Mouse (Mus musculus) liver, embryonic 13.5 days (tissue): ENCODE data around the gene Ctnna2. TPM values are rescaled to one million over a fixed set of nuclear protein-coding genes. Genes with fewer than 3 reads are reported as not detected.

Source experiments
- ATAC-seq: fragments of 200-750 bp; cut with Nextera tagmentation; 2 replicates; pipeline ENCODE4 v1.8.0; 2017; ENCODE audit warnings: low read depth, mild to moderate bottlenecking, moderate number of reproducible peaks, moderate library complexity
- DNase-seq: peaks from one replicate; pipeline ENCODE4 v3.0.0; 2022
- H3K27ac ChIP-seq: fragments of 300-500 bp; sonication (generic); 2 replicates; pipeline ENCODE4 v1.5.1; 2015; ENCODE audit warnings: moderate library complexity, mild to moderate bottlenecking, inconsistent platforms
- H3K27me3 ChIP-seq: fragments of 300-500 bp; sonication (generic); 2 replicates; pipeline ENCODE4 v1.6.1; 2015; ENCODE audit warnings: mild to moderate bottlenecking, inconsistent platforms
- H3K36me3 ChIP-seq: fragments of 300-500 bp; sonication (generic); 2 replicates; pipeline ENCODE4 v1.6.1; 2015; ENCODE audit warnings: mild to moderate bottlenecking, inconsistent platforms
- H3K4me1 ChIP-seq: fragments of 300-500 bp; sonication (generic); replicated peaks from 2 replicates; pipeline ENCODE4 v1.6.1; 2015; ENCODE audit warnings: inconsistent platforms
- H3K4me2 ChIP-seq: fragments of 300-500 bp; sonication (generic); 2 replicates; pipeline ENCODE4 v1.6.1; 2015; ENCODE audit warnings: inconsistent platforms, mild to moderate bottlenecking, moderate library complexity
- H3K4me3 ChIP-seq: fragments of 300-500 bp; sonication (generic); replicated peaks from 2 replicates; pipeline ENCODE4 v1.5.1; 2015; ENCODE audit warnings: mild to moderate bottlenecking, inconsistent platforms
- H3K9ac ChIP-seq: fragments of 300-500 bp; sonication (generic); 2 replicates; pipeline ENCODE4 v1.6.1; 2015; ENCODE audit warnings: mild to moderate bottlenecking, inconsistent platforms
- H3K9me3 ChIP-seq: fragments of 300-500 bp; sonication (generic); replicated peaks from 2 replicates; pipeline ENCODE4 v1.6.1; 2016; ENCODE audit warnings: inconsistent platforms
- WGBS: fragments of 180-500 bp; shearing (Covaris S2); methylation state at CpG from one replicate; pipeline ENCODE4 v1.1.7; 2015; ENCODE audit not compliant: insufficient replicate concordance; 5-methylcytosine and 5-hydroxymethylcytosine counted together
- polyA plus RNA-seq: library from polyadenylated mRNA; unstranded; fragments of >200 nt; fragmentation: Nextera tagmentation; extraction: Ambion mirVana; gene quantifications from 2 replicates; pipeline ENCODE4 v1.2.1, GENCODE M21; 2015

The Ctnna2 gene
- polyA plus RNA-seq, 1 experiment from 2014 or later, result 0.30 TPM

- H3K4me3 ChIP-seq, result no peak overlapping the region
- H3K36me3 ChIP-seq, result no peaks in the 10 kb centered on the region
- H3K4me1 ChIP-seq, result no peaks in the 10 kb centered on the region
- H3K27me3 ChIP-seq, result no peaks in the 10 kb centered on the region
- no peaks in the 10 kb centered on the region for H3K9me3 ChIP-seq
- ATAC-seq (no peak), DNase-seq (no peak)
- H3K9ac ChIP-seq, result no peak overlapping the region
- no peak overlapping the region for H3K27ac ChIP-seq
- H3K4me2 ChIP-seq, result no peak overlapping the region
- 32% methylated on average over 3 of the region's 3 CpGs for WGBS
Measured at GRCm38 (mm10) chr6:77577585-77577984, 401.9 kb downstream of the Ctnna2 start.

GRCm38 (mm10) chr6:77572614-77573013, 406.9 kb downstream of the Ctnna2 start:
- no peak overlapping the region for H3K9ac ChIP-seq
- no peaks in the 10 kb centered on the region for H3K9me3 ChIP-seq
- 49% methylated on average over 3 of the region's 3 CpGs for WGBS
- no peak overlapping the region for H3K4me3 ChIP-seq
- H3K27ac ChIP-seq, result no peak overlapping the region
- no peaks in the 10 kb centered on the region for H3K27me3 ChIP-seq
- DNase-seq (no peak), ATAC-seq (no peak)
- no peak overlapping the region for H3K4me2 ChIP-seq
- no peaks in the 10 kb centered on the region for H3K4me1 ChIP-seq
- no peaks in the 10 kb centered on the region for H3K36me3 ChIP-seq

DNA sequence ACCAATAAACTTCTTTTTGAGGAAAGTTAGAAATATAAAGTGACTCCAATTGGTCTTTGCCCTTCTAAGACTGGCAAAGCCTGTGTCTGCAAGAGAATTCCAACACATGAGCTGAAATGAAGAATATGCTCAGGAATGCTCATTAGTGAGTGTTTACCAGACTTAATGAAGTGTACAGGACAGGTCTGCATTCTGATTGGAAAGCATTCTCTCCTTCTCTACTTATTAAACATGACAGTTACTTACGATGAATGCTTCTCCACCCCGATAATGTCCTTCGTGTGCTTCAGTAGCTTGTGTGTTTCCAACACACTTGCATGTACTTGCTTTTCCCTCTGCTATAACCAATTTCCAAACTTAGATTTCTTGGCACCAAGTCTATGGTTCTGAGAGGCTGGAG, 409.6 kb downstream of the Ctnna2 start:
- Histone ChIP-seq H3K4me2 (no peak overlapping the region), H3K4me1 (no peaks in the 10 kb centered on the region), H3K36me3 (no peaks in the 10 kb centered on the region), H3K9me3 (no peaks in the 10 kb centered on the region), H3K27ac (no peak overlapping the region), H3K9ac (no peak overlapping the region), H3K27me3 (no peaks in the 10 kb centered on the region), H3K4me3 (no peak overlapping the region)
- 72% methylated on average over 3 of the region's 3 CpGs for WGBS
- DNase-seq, result no peak
- ATAC-seq, result no peak

DNA sequence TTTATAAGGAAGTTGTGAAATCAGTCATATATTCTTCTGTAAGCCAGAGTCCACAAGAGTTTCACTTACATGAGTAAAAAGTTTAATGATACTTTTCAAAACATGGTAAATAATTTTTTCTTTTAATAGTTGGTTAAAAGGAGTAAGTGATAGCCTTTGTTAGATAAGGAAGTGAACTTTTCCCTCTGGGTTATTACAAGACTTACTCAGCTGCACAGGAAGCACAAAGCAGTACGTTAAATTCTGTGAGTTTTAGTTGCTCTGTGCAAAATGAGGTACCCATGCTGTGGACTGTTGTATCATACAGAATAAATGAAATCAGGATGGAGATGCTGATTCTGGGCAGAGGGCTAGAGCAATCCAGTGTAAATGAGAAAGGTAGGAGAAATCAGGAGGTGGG, 423.3 kb downstream of the Ctnna2 start:
- Histone ChIP-seq H3K27ac (no peak overlapping the region), H3K9me3 (no peaks in the 10 kb centered on the region)
- 48% methylated on average over 1 of the region's 1 CpGs for WGBS

GRCm38 (mm10) chr6:77537055-77537807, 442.3 kb downstream of the Ctnna2 start:
- Histone ChIP-seq H3K27me3 (no peaks in the 10 kb centered on the region), H3K4me3 (no peak overlapping the region), H3K4me1 (no peaks in the 10 kb centered on the region), H3K36me3 (no peaks in the 10 kb centered on the region), H3K4me2 (no peak overlapping the region), H3K9me3 (no peaks in the 10 kb centered on the region), H3K9ac (no peak overlapping the region), H3K27ac (no peak overlapping the region)
- ATAC-seq (no peak), DNase-seq (no peak)
- 63% methylated on average over 15 of the region's 15 CpGs for WGBS

More for the DNA sequence above, 423.3 kb downstream of the Ctnna2 start:
- no peak overlapping the region for H3K9ac ChIP-seq
- H3K4me2 ChIP-seq, result no peak overlapping the region
- H3K27me3 ChIP-seq, result no peaks in the 10 kb centered on the region
- H3K4me3 ChIP-seq, result no peak overlapping the region
- ATAC-seq (no peak), DNase-seq (no peak)
- no peaks in the 10 kb centered on the region for H3K36me3 ChIP-seq
- H3K4me1 ChIP-seq, result no peaks in the 10 kb centered on the region

- WGBS, result 56% methylated on average over 2 of the region's 2 CpGs
- no peaks in the 10 kb centered on the region for H3K4me1 ChIP-seq
- H3K4me2 ChIP-seq, result no peak overlapping the region
- no peaks in the 10 kb centered on the region for H3K36me3 ChIP-seq
- no peaks in the 10 kb centered on the region for H3K27me3 ChIP-seq
- H3K9me3 ChIP-seq, result no peaks in the 10 kb centered on the region
- DNase-seq (no peak), ATAC-seq (no peak)
- no peak overlapping the region for H3K4me3 ChIP-seq
- H3K9ac ChIP-seq, result no peak overlapping the region
- H3K27ac ChIP-seq, result no peak overlapping the region
Measured at GRCm38 (mm10) chr6:77527636-77528035, 451.9 kb downstream of the Ctnna2 start.

GRCm38 (mm10) chr6:77521836-77522235, 457.7 kb downstream of the Ctnna2 start:
- H3K4me2 ChIP-seq, result no peak overlapping the region
- no peaks in the 10 kb centered on the region for H3K27me3 ChIP-seq
- H3K36me3 ChIP-seq, result no peaks in the 10 kb centered on the region
- 46% methylated on average over 2 of the region's 2 CpGs for WGBS
- H3K9me3 ChIP-seq, result no peaks in the 10 kb centered on the region
- ATAC-seq (no peak), DNase-seq (no peak)
- no peaks in the 10 kb centered on the region for H3K4me1 ChIP-seq
- H3K4me3 ChIP-seq, result no peak overlapping the region
- H3K27ac ChIP-seq, result no peak overlapping the region
- no peak overlapping the region for H3K9ac ChIP-seq

- Histone ChIP-seq H3K36me3 (no peaks in the 10 kb centered on the region), H3K4me3 (no peak overlapping the region), H3K9me3 (no peaks in the 10 kb centered on the region), H3K4me2 (no peak overlapping the region), H3K4me1 (no peaks in the 10 kb centered on the region), H3K9ac (no peak overlapping the region), H3K27ac (no peak overlapping the region), H3K27me3 (no peaks in the 10 kb centered on the region)
- DNase-seq (no peak), ATAC-seq (no peak)
- WGBS, result 56% methylated on average over 2 of the region's 2 CpGs
Measured at GRCm38 (mm10) chr6:77516515-77516914, 463.0 kb downstream of the Ctnna2 start.

GRCm38 (mm10) chr6:77511805-77512204, 467.7 kb downstream of the Ctnna2 start:
- no peak overlapping the region for H3K4me3 ChIP-seq
- H3K4me1 ChIP-seq, result no peaks in the 10 kb centered on the region
- WGBS, result 25% methylated on average over 5 of the region's 5 CpGs
- H3K9ac ChIP-seq, result no peak overlapping the region
- no peaks in the 10 kb centered on the region for H3K27me3 ChIP-seq
- H3K9me3 ChIP-seq, result no peaks in the 10 kb centered on the region
- H3K36me3 ChIP-seq, result no peaks in the 10 kb centered on the region
- no peak for DNase-seq
- H3K4me2 ChIP-seq, result no peak overlapping the region
- ATAC-seq, result no peak
- H3K27ac ChIP-seq, result no peak overlapping the region

GRCm38 (mm10) chr6:77491721-77492120, 487.8 kb downstream of the Ctnna2 start:
- no peak overlapping the region for H3K4me2 ChIP-seq
- no peaks in the 10 kb centered on the region for H3K36me3 ChIP-seq
- H3K27me3 ChIP-seq, result no peaks in the 10 kb centered on the region
- no peaks in the 10 kb centered on the region for H3K9me3 ChIP-seq
- DNase-seq (no peak), ATAC-seq (no peak)
- WGBS, result 72% methylated on average over 5 of the region's 5 CpGs
- no peak overlapping the region for H3K9ac ChIP-seq
- no peak overlapping the region for H3K4me3 ChIP-seq
- H3K4me1 ChIP-seq, result no peaks in the 10 kb centered on the region
- no peak overlapping the region for H3K27ac ChIP-seq

- Histone ChIP-seq H3K27me3 (no peaks in the 10 kb centered on the region), H3K4me3 (no peak overlapping the region), H3K4me1 (no peaks in the 10 kb centered on the region), H3K9ac (no peak overlapping the region), H3K4me2 (no peak overlapping the region), H3K27ac (no peak overlapping the region), H3K36me3 (no peaks in the 10 kb centered on the region), H3K9me3 (0 out of 2 replicates have a peak, but pooled peaks cover 4% of the 10 kb centered on the region)
- WGBS, result 75% methylated on average over 3 of the region's 3 CpGs
- no peak for DNase-seq
- no peak for ATAC-seq
Measured at GRCm38 (mm10) chr6:77486658-77487057, 492.8 kb downstream of the Ctnna2 start.

DNA sequence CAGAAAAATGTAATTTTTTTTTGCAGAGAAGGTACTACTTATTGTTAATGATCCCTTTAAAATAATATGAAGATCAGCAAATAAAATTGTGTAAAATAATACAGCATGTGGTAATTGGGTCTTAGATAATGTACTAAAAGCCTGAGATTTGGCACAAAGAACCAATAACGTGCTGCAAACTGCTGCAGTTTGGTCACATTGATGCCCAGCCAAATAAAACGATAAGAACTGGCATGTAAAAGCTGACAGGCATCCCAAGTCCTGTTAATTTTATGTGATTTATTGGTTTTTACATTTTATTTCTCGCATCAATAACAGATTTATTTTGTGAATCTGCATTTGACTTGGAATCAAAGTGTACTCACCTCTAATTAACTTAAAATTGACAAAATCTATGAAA, 497.4 kb downstream of the Ctnna2 start:
- Histone ChIP-seq H3K4me1 (no peaks in the 10 kb centered on the region), H3K9ac (no peak overlapping the region), H3K4me2 (no peak overlapping the region), H3K27me3 (no peaks in the 10 kb centered on the region), H3K4me3 (no peak overlapping the region), H3K36me3 (no peaks in the 10 kb centered on the region), H3K9me3 (0 out of 2 replicates have a peak, but pooled peaks cover 4% of the 10 kb centered on the region), H3K27ac (no peak overlapping the region)
- DNase-seq (no peak), ATAC-seq (no peak)
- WGBS, result 52% methylated on average over 3 of the region's 3 CpGs
